In genomic region chr1:177286764-177287163, GRCm38 (mm10) we compare ENCODE assay signal across 29 mouse cellular contexts. TPM values are rescaled to one million over a fixed set of nuclear protein-coding genes. Genes with fewer than 3 reads are reported as not detected.
DNase-seq lines count a peak whose midpoint lies in the region; ATAC-seq and TF ChIP-seq lines count a peak whose summit lies in the region.
"Had no signal": no experiment of that assay in that cellular context is flagged by ENCODE, and none has a peak within 500 bp of the region (broad histone marks: within the 10 kb centered on the region; RNA-seq: fewer than 3 reads in every experiment).

No protein-coding gene starts in this region.

- no peaks in the 10 kb centered on the region for H3K36me3 ChIP-seq in kidney, postnatal 0 days (ENCODE audit: insufficient read depth, low read length)
- H3K36me3 ChIP-seq in kidney, embryonic 15.5 days = no peaks in the 10 kb centered on the region
- H3K36me3 ChIP-seq: embryonic facial prominence, embryonic 13.5 days; heart, embryonic 10.5 days; heart, embryonic 15.5 days; limb, embryonic 13.5 days; lung, embryonic 15.5 days; midbrain, embryonic 12.5 days; neural tube, embryonic 12.5 days had no signal

- intact Hi-C loops in left cerebral cortex, postnatal 14 days (cut with DNase I) = no loop called here

- H3K9me3 ChIP-seq in kidney, postnatal 0 days (replicated peaks; ENCODE audit: low read length) = no peaks in the 10 kb centered on the region
- no peaks in the 10 kb centered on the region for H3K9me3 ChIP-seq in kidney, embryonic 15.5 days (replicated peaks)
- H3K9me3 ChIP-seq: embryonic facial prominence, embryonic 13.5 days; heart, embryonic 10.5 days; heart, embryonic 15.5 days; limb, embryonic 13.5 days; lung, embryonic 15.5 days; megakaryocyte, embryonic 14.5 days; midbrain, embryonic 12.5 days; neural tube, embryonic 12.5 days had no signal

- H3K27me3 ChIP-seq in kidney, postnatal 0 days (ENCODE audit: insufficient read depth, low read length) = no peaks in the 10 kb centered on the region
- no peaks in the 10 kb centered on the region for H3K27me3 ChIP-seq in kidney, embryonic 15.5 days
- H3K27me3 ChIP-seq: embryonic facial prominence, embryonic 13.5 days; heart, embryonic 15.5 days; limb, embryonic 13.5 days; lung, embryonic 15.5 days; midbrain, embryonic 12.5 days; neural tube, embryonic 12.5 days had no signal

- no peak for TF ChIP-seq POLR2A in brain, embryonic 14.5 days (IDR thresholded peaks at IDR 0.05; ENCODE audit: borderline replicate concordance, extremely low read depth, insufficient read depth, insufficient read length, poor library complexity, severe bottlenecking)

- H3K4me2 ChIP-seq in kidney, postnatal 0 days (ENCODE audit: low read length) = no peak overlapping the region
- H3K4me2 ChIP-seq in kidney, embryonic 15.5 days = no peak overlapping the region
- H3K4me2 ChIP-seq: embryonic facial prominence, embryonic 13.5 days; heart, embryonic 15.5 days; limb, embryonic 13.5 days; liver, embryonic 11.5 days; lung, embryonic 15.5 days; midbrain, embryonic 12.5 days; neural tube, embryonic 12.5 days had no signal

- H3K27ac ChIP-seq in kidney, postnatal 0 days = no peak overlapping the region
- no peak overlapping the region for H3K27ac ChIP-seq in kidney, embryonic 15.5 days
- H3K27ac ChIP-seq in layer of hippocampus, adult 2 months = peak overlapping the region; percentile 73
- H3K27ac ChIP-seq: embryonic facial prominence, embryonic 13.5 days; gastrocnemius, adult 2 months; heart, embryonic 10.5 days; heart, embryonic 15.5 days; limb, embryonic 13.5 days; lung, embryonic 15.5 days; midbrain, embryonic 12.5 days; neural tube, embryonic 12.5 days; stomach, postnatal 0 days had no signal

- DNase-seq in kidney, postnatal 0 days (ENCODE audit: low spot score) = peak; percentile 2
- DNase-seq in brain, embryonic 14.5 days (ENCODE audit: low read depth) = peak; percentile 51
- DNase-seq in layer of hippocampus, adult 2 months (ENCODE audit: low spot score in 2 of 2) = peak; percentile 45 to 61
- DNase-seq in layer of hippocampus, postnatal 36 days = peak; percentile 50 to 55
- DNase-seq in spleen, postnatal 4 days (ENCODE audit: low spot score in 2 of 2) = no peak
- no peak for DNase-seq in left cerebral cortex, postnatal 14 days (ENCODE audit: low spot score in 2 of 2)
- DNase-seq: cerebellum, adult 11-12 months; cerebellum, adult 9-11 months; gastrocnemius, adult 2 months; kidney, adult 2 months; kidney, postnatal 10 days; right cerebral cortex, adult 18-20 months; spleen, adult 18-20 months; thymus, adult 18-20 months; thymus, postnatal 36 days had no signal

- H3K4me1 ChIP-seq in kidney, postnatal 0 days (replicated peaks; ENCODE audit: insufficient read depth, low read length) = no peaks in the 10 kb centered on the region
- H3K4me1 ChIP-seq in kidney, embryonic 15.5 days = 0 out of 2 replicates have a peak, but pooled peaks cover 3% of the 10 kb centered on the region
- H3K4me1 ChIP-seq: embryonic facial prominence, embryonic 13.5 days; heart, embryonic 10.5 days; heart, embryonic 15.5 days; limb, embryonic 13.5 days; lung, embryonic 15.5 days; midbrain, embryonic 12.5 days; neural tube, embryonic 12.5 days had no signal

- WGBS in kidney, postnatal 0 days = 18% methylated on average over 3 of the region's 3 CpGs
- 14% methylated on average over 3 of the region's 3 CpGs for WGBS in kidney, embryonic 15.5 days

- H3K9ac ChIP-seq in kidney, postnatal 0 days (ENCODE audit: low read depth, low read length) = no peak overlapping the region
- H3K9ac ChIP-seq in kidney, embryonic 15.5 days = no peak overlapping the region
- H3K9ac ChIP-seq: embryonic facial prominence, embryonic 13.5 days; heart, embryonic 15.5 days; limb, embryonic 13.5 days; lung, embryonic 15.5 days; midbrain, embryonic 12.5 days; neural tube, embryonic 12.5 days had no signal

- H3K4me3 ChIP-seq in kidney, postnatal 0 days (replicated peaks; ENCODE audit: low read depth, low read length) = no peak overlapping the region
- no peak overlapping the region for H3K4me3 ChIP-seq in kidney, embryonic 15.5 days (replicated peaks)
- no peak overlapping the region; the same call in 1 of the 2 replicates for H3K4me3 ChIP-seq in layer of hippocampus, adult 2 months
- H3K4me3 ChIP-seq: embryonic facial prominence, embryonic 13.5 days; gastrocnemius, adult 2 months; heart, embryonic 10.5 days; heart, embryonic 15.5 days; limb, embryonic 13.5 days; lung, embryonic 15.5 days; megakaryocyte, embryonic 14.5 days; midbrain, embryonic 12.5 days; myocyte; neural tube, embryonic 12.5 days had no signal

- no peak for TF ChIP-seq CTCF in kidney, postnatal 0 days (IDR thresholded peaks at IDR 0.05; ENCODE audit: low read depth)
- TF ChIP-seq CTCF in brain, embryonic 14.5 days (IDR thresholded peaks at IDR 0.05; ENCODE audit: borderline replicate concordance, extremely low read depth, insufficient read depth, insufficient read length) = no peak
- TF ChIP-seq CTCF in layer of hippocampus, adult 2 months (conservative IDR thresholded peaks at IDR 0.05) = no peak

- no peak for ATAC-seq in kidney, postnatal 0 days (replicated peaks; ENCODE audit: low FRiP score, low read depth)
- no peak for ATAC-seq in kidney, embryonic 15.5 days (replicated peaks; ENCODE audit: low FRiP score)
- ATAC-seq: CD4-positive, CD25-positive, alpha-beta regulatory T cell, adult 4 months; hindbrain, embryonic 16.5 days had no signal

RNA-seq across cellular contexts. Expression of gene Akt3, which starts 28.8 kb away (rescaled TPM):
- 3.4 TPM in 2 replicates for polyA plus RNA-seq in kidney, postnatal 0 days (2015; fragmentation: Nextera tagmentation; extraction: Ambion mirVana)
- polyA plus RNA-seq in kidney, embryonic 15.5 days (2015; fragmentation: Nextera tagmentation; extraction: Ambion mirVana) = 4.6 and 4.9 TPM in 2 replicates
- 34.4 and 55.5 TPM in 2 replicates for polyA plus RNA-seq in brain, embryonic 14.5 days (2012; rRNA removed)
- total RNA-seq in layer of hippocampus, adult 2 months (2021) = 100 to 1,000 TPM; 253 to 255 TPM
- 100 to 1,000 TPM; 239 TPM for total RNA-seq in layer of hippocampus, postnatal 36 days (2021)
- total RNA-seq in left cerebral cortex, postnatal 14 days (2021) = 100 to 1,000 TPM; 248 to 255 TPM

Comparison
In these comparisons a context has a peak if more than half of its experiments do, and no peak if none do; other contexts are left out.
1. DNase-seq: peak in kidney, postnatal 0 days (single experiment), brain, embryonic 14.5 days (single experiment), layer of hippocampus, adult 2 months (2 of 2) and layer of hippocampus, postnatal 36 days (2 of 2); none in spleen, postnatal 4 days (0 of 2) and left cerebral cortex, postnatal 14 days (0 of 2).